Comparison of ENCODE assay signal across 7 mouse cellular contexts in the genomic region with DNA sequence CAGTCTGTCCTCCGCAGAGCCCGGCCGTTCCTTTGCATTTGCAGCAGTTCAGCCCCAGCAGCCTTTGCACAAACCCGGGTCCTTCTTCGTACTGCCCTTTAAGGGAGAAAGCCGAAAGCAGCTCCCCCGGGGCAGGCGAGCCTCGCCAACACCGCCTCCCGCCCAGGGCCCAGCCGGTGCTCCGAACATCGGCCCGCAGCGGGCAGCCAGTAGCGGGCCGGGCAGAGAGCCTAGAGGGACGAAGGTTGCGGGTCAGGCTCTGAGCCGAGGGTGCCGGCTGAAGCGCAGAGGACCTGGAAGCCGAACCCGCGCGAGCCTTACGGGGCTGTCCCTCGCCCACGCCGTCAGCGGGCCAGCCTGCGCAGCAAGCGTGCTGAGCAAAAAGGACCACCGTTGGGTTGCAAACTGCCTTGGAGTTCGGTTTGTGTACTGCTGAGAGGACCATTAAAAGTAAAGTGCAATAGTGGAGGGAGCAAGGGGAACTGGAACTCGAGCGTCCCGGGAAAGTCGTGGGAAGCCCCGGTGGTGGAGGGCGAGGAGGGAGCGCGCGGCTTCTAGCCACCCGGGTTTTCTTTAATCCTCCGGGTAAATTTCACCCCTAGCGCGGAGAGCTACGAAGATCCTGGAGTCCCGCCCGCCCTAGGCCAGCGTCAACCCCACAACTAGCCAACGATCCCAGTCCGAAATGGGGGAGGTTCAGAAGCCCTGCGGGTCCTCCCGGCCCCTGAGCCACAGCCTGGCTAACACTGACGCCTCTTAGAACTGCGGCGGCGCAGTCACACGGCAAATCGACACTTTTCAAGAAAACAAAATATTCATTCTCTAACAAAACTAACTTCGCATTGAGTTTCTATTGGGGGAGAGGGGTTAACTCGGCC. TPM values are rescaled to one million over a fixed set of nuclear protein-coding genes. Genes with fewer than 3 reads are reported as not detected.
A peak's percentile ranks its signal among the peaks of the same experiment; 100 is the strongest.
DNase-seq lines count a peak whose midpoint lies in the region; ATAC-seq and TF ChIP-seq lines count a peak whose summit lies in the region.

No protein-coding gene starts in this region.

- H3K9ac ChIP-seq in forebrain, embryonic 16.5 days (replicated peaks; ENCODE audit: low read depth, low read length), result peak overlapping the region; percentile 66

- in situ Hi-C loops in Patski (cut with MboI; ENCODE audit: low pct_unique_long_range_greater_than_20kb), result loop anchor here (10.0 kb wide), 1 partner anchor 537 kb away; no protein-coding TSS in a partner anchor

- TF ChIP-seq CTCF in Patski (IDR thresholded peaks at IDR 0.05), result no peak

- H3K4me3 ChIP-seq in forebrain, embryonic 16.5 days (replicated peaks; ENCODE audit: low read length), result peak overlapping the region; percentile 51

- H3K27me3 ChIP-seq in Patski, result peaks cover 6% of the 10 kb centered on the region
- H3K27me3 ChIP-seq in forebrain, embryonic 16.5 days (replicated peaks; ENCODE audit: control insufficient read depth, insufficient read depth, low read length), result peaks cover 21% of the 10 kb centered on the region; the same call in 1 of the 2 replicates

- CTCF ChIA-PET in Patski (lab: Charles Lee), result no interaction called here

- peak; percentile 63 for ATAC-seq in Patski
- ATAC-seq in forebrain, embryonic 16.5 days, result peak; percentile 24

- peak overlapping the region; percentile 78 for H3K27ac ChIP-seq in forebrain, embryonic 16.5 days (ENCODE audit: low read length)

- POLR2A ChIA-PET in Patski (lab: Charles Lee), result no interaction called here

- peaks cover 48% of the 10 kb centered on the region for H3K4me1 ChIP-seq in forebrain, embryonic 16.5 days (replicated peaks; ENCODE audit: control insufficient read depth, insufficient read depth, low read length)

- under 1% methylated on average over 64 of the region's 65 CpGs for WGBS in forebrain, embryonic 16.5 days

- no peaks in the 10 kb centered on the region for H3K36me3 ChIP-seq in forebrain, embryonic 16.5 days (ENCODE audit: control insufficient read depth, insufficient read depth)

- no peaks in the 10 kb centered on the region for H3K9me3 ChIP-seq in forebrain, embryonic 16.5 days (ENCODE audit: control insufficient read depth, low read length)

- H3K4me2 ChIP-seq in forebrain, embryonic 16.5 days (ENCODE audit: low read length), result peak overlapping the region; percentile 79

- DNase-seq in Patski (ENCODE audit: low read depth, low spot score), result no peak
- peak; percentile 34 for DNase-seq in c-Kit-positive CD71-positive TER-119-negative erythroid progenitor cells, embryonic 14.5 days (ENCODE audit: low read depth)
- peak; percentile 72 for DNase-seq in heart, postnatal 4 days
- DNase-seq in layer of hippocampus, postnatal 36 days, result peak; percentile 26 to 30
- peak; percentile 66 for DNase-seq in mesoderm, embryonic 11.5 days (ENCODE audit: low read depth, low spot score)
- peak; percentile 17 to 33 for DNase-seq in spleen, postnatal 14 days (ENCODE audit: low spot score in 2 of 2)

RNA-seq across cellular contexts. Expression of a gene that starts 6.6 kb away (rescaled TPM):
- 3.5 TPM for polyA plus RNA-seq in Patski (2021)
- 95.4 and 96.5 TPM in 2 replicates for polyA plus RNA-seq in forebrain, embryonic 16.5 days (2015; fragmentation: Nextera tagmentation; extraction: Ambion mirVana)
- total RNA-seq in heart, postnatal 4 days (2021), result 10 to 100 TPM; 33.5 to 46.9 TPM
- 10 to 100 TPM; 24.3 to 34.7 TPM for total RNA-seq in layer of hippocampus, postnatal 36 days (2021)

RNA-seq across cellular contexts. Expression of a gene that starts 7.2 kb away (rescaled TPM):
- 176 TPM for polyA plus RNA-seq in Patski (2021)
- polyA plus RNA-seq in forebrain, embryonic 16.5 days (2015; fragmentation: Nextera tagmentation; extraction: Ambion mirVana), result 382 and 395 TPM in 2 replicates
- 10 to 100 TPM; 80.6 to 84.0 TPM for total RNA-seq in heart, postnatal 4 days (2021)
- total RNA-seq in layer of hippocampus, postnatal 36 days (2021), result 100 to 1,000 TPM; 101 to 103 TPM

RNA-seq across cellular contexts. Expression of a gene that starts 52.5 kb away (rescaled TPM):
- polyA plus RNA-seq in Patski (2021), result 10.2 TPM
- 1.2 and 1.5 TPM in 2 replicates for polyA plus RNA-seq in forebrain, embryonic 16.5 days (2015; fragmentation: Nextera tagmentation; extraction: Ambion mirVana)
- 1 to 10 TPM; 1.3 to 2.1 TPM for total RNA-seq in heart, postnatal 4 days (2021)
- total RNA-seq in layer of hippocampus, postnatal 36 days (2021), result 1 to 10 TPM; 2.6 to 4.7 TPM
